Mouse (Mus musculus) mesoderm, embryonic 11.5 days (tissue): ENCODE results near the gene Macc1.
A peak's percentile ranks its signal among the peaks of the same experiment; 100 is the strongest.

Experiments used
- DNase-seq: peaks from one replicate; pipeline ENCODE4 v3.0.0-alpha.2; 2012; ENCODE audit warnings: low read depth, low spot score

Macc1 gene

DNA sequence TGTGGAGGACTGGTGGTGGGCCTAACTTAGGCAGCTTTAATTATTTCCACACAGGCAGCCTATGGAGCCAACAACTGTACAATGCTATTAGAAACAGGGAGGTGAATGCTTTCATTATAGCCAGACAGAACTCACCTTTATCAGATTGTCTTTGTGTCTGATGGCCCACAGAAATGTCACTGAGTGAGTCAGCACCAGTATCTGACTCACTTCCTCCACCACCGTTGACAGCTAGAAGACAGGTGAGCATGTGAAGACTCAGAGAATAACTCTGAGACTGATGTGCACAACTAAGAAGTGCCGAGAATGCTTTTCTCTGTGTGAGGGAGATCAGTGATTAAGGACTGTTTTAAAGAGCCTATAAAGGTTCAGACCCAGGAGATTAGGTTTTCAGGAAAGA, 73.9 kb downstream of the Macc1 start:
- no peak for DNase-seq

DNA sequence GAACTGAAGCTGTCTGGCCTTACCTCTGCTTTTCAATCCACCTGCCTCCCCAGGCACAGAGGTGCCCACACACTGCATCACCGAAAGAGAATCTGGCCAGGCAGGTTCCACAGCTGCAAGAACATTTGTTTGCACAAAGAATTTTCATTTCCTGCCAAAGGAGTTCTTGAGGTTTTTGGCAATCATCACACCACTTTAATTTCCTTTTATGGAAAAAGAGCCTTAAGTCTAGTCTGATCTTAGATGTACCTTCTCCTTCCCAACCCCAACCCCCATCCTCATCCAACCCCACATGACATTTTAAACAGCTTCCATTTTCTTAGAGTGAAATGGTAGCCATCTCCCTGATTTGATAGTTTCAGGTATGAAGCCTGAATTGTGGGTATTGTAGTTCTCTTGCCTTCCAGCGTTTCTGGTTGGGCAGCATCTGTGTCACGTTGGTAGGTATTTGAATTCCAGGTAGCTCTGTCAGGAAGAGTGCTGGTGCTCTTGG, 76.2 kb downstream of the Macc1 start:
- DNase-seq: no peak

GRCm38 (mm10) chr12:119398046-119398659, 84.1 kb downstream of the Macc1 start:
- no peak for DNase-seq

GRCm38 (mm10) chr12:119402273-119402672, 88.2 kb downstream of the Macc1 start:
- DNase-seq: no peak

GRCm38 (mm10) chr12:119402796-119403195, 88.7 kb downstream of the Macc1 start:
- DNase-seq: no peak

GRCm38 (mm10) chr12:119404810-119405209, 90.7 kb downstream of the Macc1 start:
- DNase-seq: no peak

GRCm38 (mm10) chr12:119410522-119410921, 96.5 kb downstream of the Macc1 start:
- no peak for DNase-seq

GRCm38 (mm10) chr12:119410956-119411355, 96.9 kb downstream of the Macc1 start:
- DNase-seq: no peak

DNA sequence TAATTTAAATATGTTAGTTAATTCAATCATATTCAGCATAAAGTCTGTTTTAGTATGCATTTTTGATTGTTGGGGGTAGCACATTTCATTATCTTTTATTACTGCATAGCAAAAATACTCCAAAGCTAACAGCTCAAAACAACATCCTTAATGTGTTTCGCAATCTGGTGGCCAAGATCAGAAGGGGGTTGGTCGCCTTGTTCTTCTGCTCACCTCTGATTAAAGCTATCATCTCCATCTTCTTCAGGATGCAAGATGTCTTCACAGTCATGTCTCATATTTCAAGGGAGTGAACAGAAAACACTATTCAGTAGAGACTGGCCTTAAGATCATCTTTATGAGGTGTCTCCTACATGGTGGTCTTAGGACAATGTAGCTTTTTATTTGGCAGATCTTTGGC, 97.9 kb downstream of the Macc1 start:
- no peak for DNase-seq

- DNase-seq: no peak
Observed at GRCm38 (mm10) chr12:119415900-119416299, 101.8 kb downstream of the Macc1 start.

DNA sequence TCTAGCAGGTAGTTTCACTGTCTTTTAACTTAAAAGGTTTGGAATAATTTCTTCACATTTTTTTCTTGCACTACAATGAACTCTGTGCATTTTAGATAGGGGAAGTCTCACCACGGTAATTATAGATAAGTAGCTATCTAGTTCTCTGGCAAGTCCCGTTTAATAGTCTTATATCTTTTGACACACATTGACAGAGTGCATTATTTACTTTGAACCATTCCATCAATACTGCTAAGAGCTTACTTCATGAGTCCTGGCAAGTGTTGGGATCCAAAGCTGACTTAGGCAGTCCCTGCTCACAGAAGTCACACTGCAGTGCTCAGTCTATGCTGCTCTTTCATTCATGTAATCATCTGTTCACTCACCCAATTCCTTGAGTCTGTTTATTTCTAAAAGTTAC, 111.7 kb downstream of the Macc1 start:
- DNase-seq: no peak

GRCm38 (mm10) chr12:119426182-119426886, 112.3 kb downstream of the Macc1 start:
- no peak for DNase-seq

- DNase-seq: peak; percentile 66
Observed at GRCm38 (mm10) chr12:119426887-119427204, 112.8 kb downstream of the Macc1 start.

- no peak for DNase-seq
Observed at GRCm38 (mm10) chr12:119440720-119441119, 126.7 kb downstream of the Macc1 start.

DNA sequence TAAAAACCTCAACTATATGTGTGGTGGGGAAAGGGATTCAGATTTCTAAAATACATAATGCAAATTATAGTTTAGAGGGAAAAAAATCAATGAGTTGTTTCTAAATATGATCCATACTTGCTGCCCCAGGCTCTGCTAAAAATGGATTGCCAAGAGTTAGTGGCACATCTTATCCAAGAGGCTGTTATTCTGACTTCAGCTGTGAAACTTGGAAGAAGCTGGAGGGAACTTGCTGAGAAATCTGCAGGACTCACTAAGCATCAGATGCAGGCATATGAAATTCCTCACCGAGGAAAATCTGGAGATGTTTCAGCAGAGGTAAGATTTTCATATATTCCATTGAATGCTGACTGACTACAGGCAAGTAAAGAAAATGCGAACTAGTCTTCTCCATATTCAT, 136.0 kb downstream of the Macc1 start:
- no peak for DNase-seq

DNA sequence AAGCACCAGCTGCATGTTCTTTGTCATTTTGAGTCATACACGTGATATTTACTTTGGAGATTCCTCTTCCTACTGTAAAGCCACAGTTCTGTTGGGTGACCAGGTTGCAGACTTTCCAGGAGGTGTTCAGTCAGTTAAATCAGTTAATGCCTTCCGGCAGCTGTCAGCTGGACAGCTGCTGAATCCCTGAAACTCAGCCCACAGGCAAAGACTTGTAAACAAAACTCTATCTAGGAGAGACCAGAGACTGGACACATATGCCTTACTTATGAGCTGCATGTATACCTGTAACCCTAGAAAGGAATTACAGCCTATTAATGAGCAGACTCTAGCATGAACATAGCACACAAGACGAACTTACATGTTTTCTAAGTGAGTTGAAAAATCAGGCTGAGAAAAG, 137.2 kb downstream of the Macc1 start:
- DNase-seq: peak; percentile 16

DNA sequence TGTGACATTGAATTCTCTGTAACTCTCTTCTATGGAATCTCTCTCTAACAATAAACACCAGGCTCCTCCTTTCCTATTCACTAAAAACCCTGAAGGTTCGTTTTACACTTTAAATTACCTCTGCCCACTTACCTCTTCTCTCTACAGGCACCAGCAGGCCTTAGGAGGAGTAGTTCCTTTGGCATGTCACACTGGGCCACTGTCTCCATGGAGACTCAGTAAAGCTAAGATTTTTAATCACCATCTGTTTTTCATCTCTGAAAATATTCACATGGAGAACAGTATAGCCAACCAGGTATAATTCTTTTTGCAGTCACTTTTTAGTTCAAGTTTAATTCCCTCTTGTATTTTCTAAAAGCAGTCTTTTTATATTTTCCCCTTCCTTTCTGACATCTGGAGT, 140.0 kb downstream of the Macc1 start:
- peak; percentile 6 for DNase-seq

DNA sequence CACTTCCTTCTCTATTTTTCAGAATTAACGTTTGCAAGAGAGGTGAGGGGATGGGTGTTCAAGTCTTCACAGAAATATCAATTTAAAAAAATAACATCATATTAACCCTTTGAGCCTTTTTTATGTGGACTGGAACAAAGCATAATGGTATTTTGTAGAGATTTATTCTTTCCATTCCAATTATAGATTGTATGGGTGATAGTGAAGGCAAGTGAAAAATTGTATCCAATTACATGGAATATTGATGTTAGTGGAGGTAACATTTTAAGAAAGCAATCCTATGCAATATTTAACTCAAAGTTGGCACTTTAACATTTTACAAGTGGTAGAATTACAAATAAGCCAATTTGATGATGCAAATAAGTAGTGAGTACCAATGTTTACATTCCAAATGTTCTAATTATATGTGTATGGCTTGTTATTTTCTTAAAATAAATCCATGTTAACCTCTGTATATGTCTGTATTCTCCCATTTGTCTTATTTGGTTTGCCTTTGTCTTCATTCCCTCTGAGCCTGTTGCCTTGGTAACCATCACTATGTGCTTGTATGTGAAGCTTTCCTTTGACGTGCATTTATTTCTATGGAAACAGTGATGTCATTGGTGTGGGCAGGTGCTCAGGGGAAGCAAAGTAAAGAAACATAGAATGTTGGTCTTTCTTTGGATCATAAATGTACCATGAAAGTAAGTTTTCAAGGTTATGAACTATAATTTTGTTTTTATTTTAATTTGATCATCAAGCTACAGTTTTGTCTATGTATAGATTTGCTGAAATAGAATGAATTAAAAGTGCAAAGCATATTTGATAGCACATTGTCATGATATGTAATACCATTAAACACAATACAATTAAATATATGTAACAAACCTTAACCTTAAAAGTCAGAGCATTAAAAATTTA, 150.2 kb downstream of the Macc1 start:
- DNase-seq: peak; percentile 58

- DNase-seq: no peak
Observed at GRCm38 (mm10) chr12:119464940-119465245, 150.8 kb downstream of the Macc1 start.

GRCm38 (mm10) chr12:119467656-119468055, 153.6 kb downstream of the Macc1 start:
- no peak for DNase-seq

DNA sequence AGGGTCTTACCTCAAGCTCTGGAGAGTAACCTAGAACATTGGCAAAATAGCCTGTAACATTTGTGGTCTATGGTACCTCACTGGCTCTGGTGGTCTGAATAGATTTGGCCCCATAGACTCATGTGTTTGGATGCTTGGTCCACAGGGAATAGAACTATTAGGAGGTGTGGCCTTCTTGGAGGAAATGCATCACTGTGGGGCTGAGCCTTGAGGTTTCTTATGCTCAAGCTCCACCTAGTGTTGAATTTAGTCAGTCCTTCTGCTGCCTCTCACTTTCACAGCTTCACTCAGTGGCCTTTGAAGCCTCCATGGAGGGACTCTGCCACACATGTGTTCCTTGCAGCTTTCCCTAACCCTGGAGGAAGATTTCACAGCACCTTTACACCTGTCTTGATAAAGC, 156.2 kb downstream of the Macc1 start:
- peak; percentile 45 for DNase-seq

DNA sequence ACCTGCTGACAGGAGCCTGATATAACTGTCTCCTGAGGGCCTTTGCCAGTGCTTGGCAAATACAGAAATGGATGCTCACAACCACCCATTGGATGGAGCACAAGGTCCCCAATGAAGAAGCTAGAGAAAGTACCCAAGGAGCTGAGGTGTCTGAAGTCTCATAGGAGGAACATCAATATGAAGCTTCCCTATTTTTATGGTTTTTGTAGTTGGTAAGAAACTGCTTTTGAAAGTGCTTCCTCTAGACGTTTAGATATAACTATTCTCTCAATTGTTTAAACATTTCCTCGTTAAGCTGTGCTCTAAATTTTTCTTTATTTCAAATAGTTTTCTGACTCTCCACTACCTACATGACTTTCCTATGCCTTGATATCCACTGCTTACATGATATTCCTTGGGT, 169.2 kb downstream of the Macc1 start:
- no peak for DNase-seq
